Mouse (Mus musculus): ENCODE data around the gene Zfand6.

DNA sequence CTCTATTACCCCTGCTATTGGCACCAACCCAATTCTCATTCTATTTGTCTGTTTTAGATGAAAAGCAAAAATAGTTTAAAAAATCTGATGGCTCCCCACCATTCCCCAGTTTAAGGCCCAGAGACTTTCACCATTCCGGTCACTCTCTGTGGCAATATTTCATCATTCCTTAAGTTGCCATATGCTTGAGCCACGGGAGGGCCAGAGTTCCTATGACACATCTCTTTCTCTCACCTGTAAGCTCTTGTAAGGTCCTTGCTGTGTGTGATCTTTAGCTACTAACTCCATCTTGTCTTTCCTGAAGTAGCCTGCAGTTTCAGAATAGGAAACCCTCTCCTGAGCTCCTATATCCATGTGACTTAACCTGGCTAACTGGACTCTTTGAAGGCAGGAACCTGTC, 70.8 kb downstream of the Zfand6 start:
- no peak for TF ChIP-seq CTCF (IDR thresholded peaks at IDR 0.05; ENCODE audit: low read depth, low read length)
- no peak for TF ChIP-seq POLR2A (IDR thresholded peaks at IDR 0.05; ENCODE audit: extremely low read depth, insufficient read depth, low read length)
